Mouse (Mus musculus) gastrocnemius, postnatal 10 days (tissue): Measurements from ENCODE around the gene Brd7. TPM values are rescaled to one million over a fixed set of nuclear protein-coding genes. Genes with fewer than 3 reads are reported as not detected.

Source experiments
- DNase-seq: peaks from one replicate; pipeline ENCODE4 v3.0.0; 2021; ENCODE audit warnings: mixed read lengths
- total RNA-seq, 2 experiments: library from RNA; stranded (reverse); gene quantifications; 2 replicates each; pipeline ENCODE4 v1.2.3; 2021

Gene Brd7
- total RNA-seq, 2 experiments from 2014 or later, result 61.2 to 73.3 TPM

DNA sequence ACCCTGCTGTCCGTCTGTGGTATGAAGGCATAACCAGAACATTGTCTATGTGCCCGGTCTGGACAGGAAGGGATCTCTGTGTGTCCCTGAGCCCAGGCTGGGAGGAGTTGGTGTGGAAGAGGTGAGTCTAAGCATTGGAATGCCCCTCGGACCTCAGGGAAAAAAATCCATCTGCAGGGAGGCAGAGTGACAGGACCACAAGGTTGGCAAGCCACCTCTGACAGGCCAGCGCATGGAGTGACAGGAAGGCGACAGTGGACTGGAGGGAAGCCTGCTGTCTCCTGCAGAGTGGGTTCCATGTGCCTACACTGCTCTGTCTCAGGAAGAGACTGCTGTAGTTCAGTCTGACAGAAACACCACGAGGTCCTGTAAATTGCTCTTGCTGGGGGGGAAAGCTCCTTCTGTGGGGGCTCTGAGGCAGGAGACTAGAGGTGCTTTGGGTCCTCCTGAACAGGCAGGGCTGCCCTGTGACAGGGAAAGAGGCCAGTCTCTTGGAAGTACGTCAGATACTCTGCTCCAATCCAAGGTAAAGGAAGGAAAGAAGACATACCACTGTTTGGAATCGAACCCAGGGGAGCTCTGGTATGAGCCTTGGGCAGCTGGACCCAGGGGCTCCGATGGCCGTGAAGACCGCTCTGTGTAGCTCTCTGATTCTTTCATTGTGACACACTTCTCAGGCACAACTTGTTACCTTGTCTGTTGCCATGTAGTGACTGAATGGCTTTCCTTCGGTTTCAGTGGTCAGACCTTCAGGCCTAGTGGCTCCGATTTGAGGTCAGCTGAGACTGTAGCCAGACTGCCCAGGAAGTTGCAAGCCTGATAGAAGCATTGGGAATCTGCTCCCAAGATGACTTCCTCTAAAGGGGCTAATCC, 78.5 kb downstream of the Brd7 start:
- no peak for DNase-seq

GRCm38 (mm10) chr8:88282684-88283083, 79.3 kb downstream of the Brd7 start:
- DNase-seq, result peak; percentile 74

Other genes with a start within 250 kb of the Brd7 start
- 10 to 100 TPM; 32.8 to 33.1 TPM for gene Cnep1r1, start 243.4 kb downstream of the Brd7 start, total RNA-seq
- 10 to 100 TPM; 23.3 to 25.6 TPM for gene Heatr3, start 224.3 kb downstream of the Brd7 start, total RNA-seq
- 10 to 100 TPM; 12.4 to 17.2 TPM for gene Tent4b, start 163.0 kb downstream of the Brd7 start, total RNA-seq
- 10 to 100 TPM; 12.7 to 17.7 TPM for gene Adcy7, start 89.8 kb downstream of the Brd7 start, total RNA-seq
- 1 to 10 TPM; 6.5 to 8.2 TPM for gene Nkd1, start 159.2 kb upstream of the Brd7 start, total RNA-seq